Mouse (Mus musculus) kidney, adult 8-10 months (tissue): ENCODE measurements around the gene Stard13.
A peak's percentile ranks its signal among the peaks of the same experiment; 100 is the strongest.

Experiments
- DNase-seq, 2 experiments: peaks; one replicate each; pipeline ENCODE4 v3.0.0; 2022

Gene Stard13

DNA sequence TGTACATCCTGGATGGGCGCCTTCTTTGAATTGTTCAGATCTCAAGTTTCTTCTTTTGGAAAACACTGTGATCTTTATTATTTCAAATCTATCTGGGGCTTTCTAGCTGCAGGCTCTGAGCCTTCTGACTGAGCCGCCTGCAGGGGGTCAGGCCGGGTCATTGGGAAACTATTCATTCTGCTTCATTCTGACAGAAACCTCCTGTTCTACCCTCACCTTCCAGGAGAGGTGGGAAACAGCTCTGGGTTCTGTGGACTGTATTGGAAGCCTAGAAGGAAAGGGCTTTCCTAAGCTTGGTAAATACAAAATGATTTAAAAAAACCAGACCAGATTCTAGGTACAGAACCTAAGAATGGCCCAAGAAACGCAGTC is 178.9 kb downstream of the Stard13 start:
- DNase-seq = no peak

DNA sequence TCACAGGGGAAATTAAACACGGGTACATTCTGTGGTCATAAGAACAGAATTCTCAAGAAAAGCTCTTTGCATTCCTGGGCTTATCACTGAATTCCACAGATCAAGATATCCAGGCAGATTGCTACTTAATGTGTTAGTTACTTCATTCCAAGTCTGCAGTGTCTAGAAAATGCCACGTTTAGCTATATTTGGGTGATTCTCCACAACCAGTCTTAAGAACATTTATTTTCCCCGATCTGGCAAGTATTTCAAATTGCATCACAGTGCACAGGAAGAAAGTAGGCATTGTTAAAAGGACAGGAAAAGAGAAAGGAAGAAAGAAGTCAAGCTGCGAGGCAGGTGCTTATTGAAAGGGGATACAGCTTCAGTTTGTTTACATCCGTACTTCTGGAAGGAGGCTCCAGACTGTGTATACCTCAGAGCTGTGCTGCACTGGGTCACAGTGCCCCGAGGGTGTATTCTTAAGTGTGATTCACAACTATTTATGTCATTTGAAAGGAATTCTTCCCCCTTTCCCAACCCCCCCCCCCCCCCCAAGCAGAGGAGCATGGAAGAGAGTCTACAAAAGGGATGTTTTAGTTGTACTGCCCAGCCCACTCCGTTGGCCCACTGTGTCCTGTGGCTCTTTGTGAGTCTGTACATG is 179.4 kb downstream of the Stard13 start:
- DNase-seq = no peak

DNA sequence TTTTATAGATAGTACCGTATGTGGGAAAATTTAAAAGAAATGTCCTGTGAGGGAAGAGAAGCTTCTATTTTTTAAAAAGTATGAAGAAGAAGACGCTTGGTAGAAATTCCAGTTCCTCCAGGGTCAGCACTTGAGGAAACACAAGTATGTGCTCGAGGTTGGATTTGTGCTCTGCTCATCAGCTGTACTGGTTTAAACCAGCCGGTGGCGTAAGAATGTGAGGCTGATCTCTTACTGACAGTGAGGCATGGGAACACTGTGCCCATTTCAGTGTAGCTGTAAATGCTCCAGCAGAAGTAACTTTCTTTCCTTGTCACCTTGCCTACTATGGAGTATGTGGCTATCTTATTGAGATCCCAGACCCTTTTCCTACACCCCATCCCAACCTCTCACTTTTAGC is 180.4 kb downstream of the Stard13 start:
- no peak for DNase-seq

DNA sequence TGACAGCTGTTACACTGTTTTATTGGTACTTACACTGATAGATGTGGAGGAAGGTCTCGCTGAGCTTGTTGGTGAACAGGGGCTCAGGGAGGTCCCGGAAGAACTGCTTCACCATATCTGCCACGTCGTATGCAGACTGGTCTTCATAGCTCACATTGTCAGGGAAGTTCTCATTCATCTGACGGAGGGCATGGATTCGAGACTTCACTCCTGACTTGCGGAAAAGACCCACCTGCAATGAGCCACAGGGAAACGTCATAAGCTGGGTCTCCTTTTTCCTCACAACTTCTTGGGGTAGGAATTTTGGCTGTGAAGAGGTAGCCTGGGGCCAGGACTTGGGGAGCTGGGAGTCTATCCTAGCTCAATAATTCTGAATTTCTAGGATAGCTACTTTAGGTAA is 181.3 kb downstream of the Stard13 start:
- no peak for DNase-seq

DNA sequence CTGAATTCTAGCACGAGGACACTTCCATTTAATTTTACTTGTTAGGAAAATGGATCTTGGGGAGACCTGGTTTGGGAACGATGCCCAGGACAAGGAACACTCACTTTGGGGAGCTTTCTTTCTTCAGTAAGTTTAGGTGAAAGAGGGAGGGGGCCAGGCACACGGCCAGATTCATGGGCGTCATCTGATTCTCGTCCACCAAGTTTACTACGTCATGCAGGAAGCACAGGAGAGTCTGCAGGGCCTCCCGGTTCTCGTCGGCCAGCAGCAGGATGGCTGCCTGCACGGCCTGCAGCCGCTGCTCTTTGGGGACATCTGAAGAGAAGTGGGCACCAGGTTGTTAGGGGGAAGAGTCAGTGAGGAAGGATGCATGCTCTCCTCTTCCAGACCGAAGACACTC is 186.1 kb downstream of the Stard13 start:
- no peak for DNase-seq

DNA sequence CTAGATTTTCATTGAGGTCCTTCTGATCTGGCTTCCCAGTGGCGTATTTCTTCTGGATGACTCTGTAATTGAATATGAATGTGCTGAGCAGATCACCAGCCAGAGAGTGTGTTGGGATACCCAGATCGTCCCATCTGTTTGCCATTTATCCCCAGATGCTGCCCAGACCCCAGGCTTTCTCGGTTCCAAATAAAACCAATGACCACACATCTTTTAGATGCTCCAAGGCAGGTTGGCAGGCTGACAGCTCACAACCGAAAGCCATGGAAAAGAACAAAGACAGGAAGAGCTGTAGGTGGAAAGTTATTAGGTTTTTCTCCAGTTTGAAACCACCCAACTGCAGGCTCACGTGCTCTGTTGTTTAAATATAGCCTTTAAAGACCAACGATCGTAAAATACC is 186.7 kb downstream of the Stard13 start:
- DNase-seq = peak in 1 of 2 experiments; percentile 30

GRCm38 (mm10) chr5:151046131-151046530 is 187.5 kb downstream of the Stard13 start:
- no peak for DNase-seq

GRCm38 (mm10) chr5:151042911-151043310 is 190.7 kb downstream of the Stard13 start:
- DNase-seq = peak; percentile 74 to 83

- DNase-seq = no peak
Measured at GRCm38 (mm10) chr5:151037871-151038270, 195.8 kb downstream of the Stard13 start.

GRCm38 (mm10) chr5:151034715-151035512 is 198.7 kb downstream of the Stard13 start:
- no peak for DNase-seq

GRCm38 (mm10) chr5:151028906-151029305 is 204.7 kb downstream of the Stard13 start:
- DNase-seq = no peak

DNA sequence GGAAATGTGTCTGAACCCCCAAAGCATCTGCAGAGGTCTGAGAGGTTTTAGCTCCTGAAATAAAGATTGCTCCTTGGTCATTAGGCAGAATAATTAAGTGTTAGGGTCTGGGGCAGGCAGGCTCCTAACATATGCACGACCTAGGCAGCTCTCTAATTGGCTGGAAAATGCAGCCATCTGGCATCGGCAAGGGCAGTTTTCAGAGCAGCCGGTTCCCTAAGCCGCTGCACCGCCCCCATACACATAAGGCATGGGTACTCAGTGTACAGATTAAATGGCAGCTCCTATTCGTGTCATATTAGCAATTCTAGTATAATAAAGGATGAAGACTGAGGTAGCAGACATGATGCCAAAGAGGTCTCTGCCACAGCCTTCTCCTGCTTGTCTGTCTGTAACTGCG is 206.5 kb downstream of the Stard13 start:
- no peak for DNase-seq

DNA sequence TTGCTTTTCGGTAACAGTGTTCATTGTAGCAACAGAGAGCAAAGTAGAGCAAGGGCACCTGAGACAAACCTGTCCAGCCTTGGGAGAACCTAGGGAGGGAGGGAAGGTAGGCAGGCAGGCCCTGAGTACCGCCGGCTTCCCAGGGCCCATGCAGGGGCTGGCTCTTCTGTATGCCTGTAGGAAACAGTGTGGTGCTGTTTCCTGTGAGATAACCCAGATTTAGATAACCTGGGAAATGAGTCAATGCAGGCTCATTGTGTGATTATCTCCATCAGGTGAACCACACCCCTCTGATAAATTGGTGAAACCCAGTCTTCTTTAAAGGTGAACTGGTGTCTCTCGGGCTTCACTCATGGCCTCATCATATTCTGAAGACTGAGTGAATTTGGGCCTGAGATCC is 207.6 kb downstream of the Stard13 start:
- DNase-seq = no peak

DNA sequence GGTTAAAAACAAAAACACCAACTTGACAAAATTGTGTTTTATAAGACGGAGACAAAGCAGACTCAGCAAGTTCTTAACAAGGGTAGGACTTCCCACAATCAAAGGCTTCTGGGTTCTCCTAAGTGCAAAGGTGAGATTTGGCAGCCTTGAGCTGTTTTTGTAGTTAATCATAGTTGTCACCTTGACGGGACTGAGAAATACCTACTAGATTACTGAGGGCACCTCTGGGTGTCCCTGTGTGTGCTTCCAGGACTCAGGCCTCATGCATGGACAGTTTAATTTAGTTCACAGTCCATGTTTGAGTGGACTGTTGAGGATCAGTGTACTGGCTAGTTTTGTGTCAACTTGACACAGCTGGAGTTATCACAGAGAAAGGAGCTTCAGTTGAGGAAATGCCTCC is 209.2 kb downstream of the Stard13 start:
- DNase-seq = peak; percentile 40 to 50

GRCm38 (mm10) chr5:151023461-151023860 is 210.2 kb downstream of the Stard13 start:
- no peak for DNase-seq

GRCm38 (mm10) chr5:151022939-151023338 is 210.7 kb downstream of the Stard13 start:
- no peak for DNase-seq

DNA sequence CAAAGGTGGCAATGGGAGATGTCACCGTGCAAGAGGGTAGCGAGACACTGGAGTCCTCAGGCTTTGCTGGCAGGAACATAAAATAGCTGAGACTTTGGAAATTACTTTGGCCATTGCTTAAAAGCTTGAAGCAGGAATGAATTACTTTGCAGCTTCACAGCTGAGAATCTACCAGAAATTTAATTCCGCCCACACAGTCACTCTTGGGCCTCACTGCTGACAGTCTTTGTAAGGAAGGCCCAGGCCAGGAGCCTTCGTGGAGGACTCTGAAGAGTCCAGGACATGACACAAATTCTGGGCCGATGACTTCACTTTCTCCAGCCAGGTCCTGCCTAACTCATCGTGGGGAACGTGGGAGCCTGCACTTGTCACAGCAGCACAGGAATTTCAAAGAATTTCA is 211.6 kb downstream of the Stard13 start:
- DNase-seq = no peak

DNA sequence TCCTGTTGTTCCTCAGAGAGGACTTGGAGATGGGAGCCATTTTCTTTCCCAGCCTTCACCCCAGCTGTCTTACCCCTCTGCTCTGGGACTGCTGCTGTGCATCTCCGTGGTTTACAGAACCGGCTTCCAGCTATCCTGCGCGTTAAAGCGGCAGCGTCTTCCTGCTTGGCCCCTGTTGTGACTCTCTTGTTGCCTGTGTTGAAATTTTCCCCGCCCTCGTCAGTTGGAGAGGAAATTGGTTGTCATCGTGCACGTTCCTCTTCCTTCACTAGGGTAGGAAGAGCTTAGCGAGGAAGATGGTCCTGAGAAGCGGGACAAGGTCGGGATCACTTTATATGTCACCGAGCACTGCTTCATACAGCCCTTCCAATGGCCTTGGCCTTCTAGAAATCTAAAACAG is 212.8 kb downstream of the Stard13 start:
- no peak for DNase-seq

GRCm38 (mm10) chr5:151020031-151020820 is 213.4 kb downstream of the Stard13 start:
- no peak for DNase-seq

- DNase-seq = no peak
Measured at GRCm38 (mm10) chr5:151018959-151019358, 214.7 kb downstream of the Stard13 start.

GRCm38 (mm10) chr5:151018450-151018849 is 215.2 kb downstream of the Stard13 start:
- peak in 1 of 2 experiments; percentile 31 for DNase-seq

GRCm38 (mm10) chr5:151004216-151004755 is 229.3 kb downstream of the Stard13 start:
- DNase-seq = peak in 1 of 2 experiments; percentile 28

GRCm38 (mm10) chr5:151002051-151002450 is 231.6 kb downstream of the Stard13 start:
- no peak for DNase-seq
